Mouse (Mus musculus): ENCODE results near the gene 1810049J17Rik. TPM values are rescaled to one million over a fixed set of nuclear protein-coding genes. Genes with fewer than 3 reads are reported as not detected.

The 1810049J17Rik gene
- polyA plus RNA-seq, 1 experiment from 2014 or later, result 2.0 TPM

- Histone ChIP-seq H3K4me1 (peaks cover 4% of the 10 kb centered on the region), H3K4me3 (no peak overlapping the region), H3K4me2 (replicated peaks) (no peak overlapping the region), H3K36me3 (peaks cover 15% of the 10 kb centered on the region), H3K27ac (0 out of 2 replicates have a peak overlapping the region, but pooled peaks have one; percentile 65), H3K9ac (no peak overlapping the region), H3K9me3 (no peaks in the 10 kb centered on the region), H3K27me3 (no peaks in the 10 kb centered on the region)
- no peak for ATAC-seq (ENCODE audit: insufficient number of reproducible peaks, insufficient read depth, low FRiP score, low TSS enrichment)
- WGBS, result 73% methylated on average over 5 of the region's 5 CpGs
These were observed 19.1 kb upstream of the 1810049J17Rik start for GRCm38 (mm10) chr15:12340536-12341400.

DNA sequence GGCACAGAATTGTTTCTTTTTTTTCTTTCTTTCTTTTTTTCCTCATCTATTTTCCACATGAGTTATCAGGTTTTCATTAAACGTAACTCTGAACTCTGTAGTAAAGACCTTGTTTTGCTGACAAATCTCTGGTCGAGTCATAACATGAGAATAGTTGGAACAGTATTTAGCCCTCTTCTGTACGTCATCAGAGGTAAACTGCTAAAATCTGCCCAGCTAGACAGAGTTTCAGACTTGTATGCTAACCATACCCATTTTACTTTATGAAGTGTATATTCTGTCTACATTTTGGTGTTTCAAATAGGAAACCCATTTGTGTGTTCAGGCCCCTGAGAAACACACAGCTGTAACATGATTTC lies 16.1 kb upstream of the 1810049J17Rik start:
- Histone ChIP-seq H3K4me2 (replicated peaks) (no peak overlapping the region), H3K27me3 (no peaks in the 10 kb centered on the region), H3K27ac (no peak overlapping the region), H3K4me3 (no peak overlapping the region), H3K4me1 (peaks cover 4% of the 10 kb centered on the region), H3K9ac (no peak overlapping the region), H3K36me3 (0 out of 2 replicates have a peak, but pooled peaks cover under 1% of the 10 kb centered on the region), H3K9me3 (no peaks in the 10 kb centered on the region)
- ATAC-seq (ENCODE audit: insufficient number of reproducible peaks, insufficient read depth, low FRiP score, low TSS enrichment), result no peak
- WGBS, result 71% methylated on average over 3 of the region's 3 CpGs

- 90% methylated on average over 4 of the region's 4 CpGs for WGBS
These were observed 15.5 kb upstream of the 1810049J17Rik start for GRCm38 (mm10) chr15:12337030-12337778.

GRCm38 (mm10) chr15:12334381-12334780 lies 12.7 kb upstream of the 1810049J17Rik start:
- WGBS, result 82% methylated on average over 4 of the region's 4 CpGs
- Histone ChIP-seq H3K36me3 (no peaks in the 10 kb centered on the region), H3K9ac (no peak overlapping the region), H3K4me3 (no peak overlapping the region), H3K27me3 (no peaks in the 10 kb centered on the region), H3K4me2 (replicated peaks) (no peak overlapping the region), H3K27ac (no peak overlapping the region), H3K4me1 (peaks cover 9% of the 10 kb centered on the region; the same call in 1 of the 2 replicates), H3K9me3 (no peaks in the 10 kb centered on the region)
- ATAC-seq (ENCODE audit: insufficient number of reproducible peaks, insufficient read depth, low FRiP score, low TSS enrichment), result no peak

More at GRCm38 (mm10) chr15:12337030-12337778, 15.5 kb upstream of the 1810049J17Rik start:
- H3K27me3 ChIP-seq, result no peaks in the 10 kb centered on the region
- H3K9me3 ChIP-seq, result no peaks in the 10 kb centered on the region
- ATAC-seq (ENCODE audit: insufficient number of reproducible peaks, insufficient read depth, low FRiP score, low TSS enrichment), result no peak
- peaks cover 4% of the 10 kb centered on the region for H3K4me1 ChIP-seq
- no peak overlapping the region for H3K27ac ChIP-seq
- no peak overlapping the region for H3K9ac ChIP-seq
- H3K4me3 ChIP-seq, result no peak overlapping the region
- no peaks in the 10 kb centered on the region for H3K36me3 ChIP-seq
- no peak overlapping the region for H3K4me2 ChIP-seq (replicated peaks)

GRCm38 (mm10) chr15:12331300-12331699 lies 9.6 kb upstream of the 1810049J17Rik start:
- H3K36me3 ChIP-seq, result no peaks in the 10 kb centered on the region
- no peaks in the 10 kb centered on the region for H3K27me3 ChIP-seq
- H3K4me1 ChIP-seq, result peaks cover 9% of the 10 kb centered on the region; the same call in 1 of the 2 replicates
- H3K4me3 ChIP-seq, result no peak overlapping the region
- no peak overlapping the region for H3K9ac ChIP-seq
- no peak for ATAC-seq (ENCODE audit: insufficient number of reproducible peaks, insufficient read depth, low FRiP score, low TSS enrichment)
- no peak overlapping the region for H3K27ac ChIP-seq
- H3K9me3 ChIP-seq, result no peaks in the 10 kb centered on the region
- 74% methylated on average over 1 of the region's 1 CpGs for WGBS
- no peak overlapping the region for H3K4me2 ChIP-seq (replicated peaks)

DNA sequence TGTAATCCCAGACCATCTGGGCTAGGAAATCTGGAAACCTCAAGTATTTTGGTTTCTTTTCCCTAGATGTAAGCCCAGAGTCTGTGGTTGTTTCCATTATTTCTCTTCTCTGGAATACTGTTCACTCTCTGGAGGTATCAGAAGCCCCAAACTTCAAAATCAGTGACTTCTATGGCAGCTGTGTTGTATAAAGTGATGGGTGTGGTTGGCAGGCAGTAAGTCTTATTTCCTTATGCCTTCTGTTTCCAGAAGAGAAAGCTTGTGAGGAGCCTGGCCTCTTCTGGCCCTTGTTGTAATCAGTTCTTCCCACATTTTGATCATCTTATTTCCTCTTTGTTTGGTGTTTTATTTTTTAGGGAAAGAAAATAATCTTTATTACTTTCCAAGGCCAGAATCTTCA lies 9.2 kb upstream of the 1810049J17Rik start:
- no peaks in the 10 kb centered on the region for H3K36me3 ChIP-seq
- 0 out of 2 replicates have a peak overlapping the region, but pooled peaks have one; percentile 6 for H3K27ac ChIP-seq
- peaks cover 9% of the 10 kb centered on the region; the same call in 1 of the 2 replicates for H3K4me1 ChIP-seq
- no peak overlapping the region for H3K4me2 ChIP-seq (replicated peaks)
- no peak overlapping the region for H3K4me3 ChIP-seq
- H3K9ac ChIP-seq, result no peak overlapping the region
- H3K9me3 ChIP-seq, result no peaks in the 10 kb centered on the region
- ATAC-seq (ENCODE audit: insufficient number of reproducible peaks, insufficient read depth, low FRiP score, low TSS enrichment), result no peak
- no peaks in the 10 kb centered on the region for H3K27me3 ChIP-seq

GRCm38 (mm10) chr15:12330389-12330788 lies 8.7 kb upstream of the 1810049J17Rik start:
- no peak overlapping the region for H3K4me2 ChIP-seq (replicated peaks)
- H3K9ac ChIP-seq, result no peak overlapping the region
- 85% methylated on average over 3 of the region's 3 CpGs for WGBS
- no peaks in the 10 kb centered on the region for H3K9me3 ChIP-seq
- ATAC-seq (ENCODE audit: insufficient number of reproducible peaks, insufficient read depth, low FRiP score, low TSS enrichment), result no peak
- H3K4me3 ChIP-seq, result no peak overlapping the region
- 0 out of 2 replicates have a peak overlapping the region, but pooled peaks have one; percentile 6 for H3K27ac ChIP-seq
- peaks cover 9% of the 10 kb centered on the region; the same call in 1 of the 2 replicates for H3K4me1 ChIP-seq
- no peaks in the 10 kb centered on the region for H3K36me3 ChIP-seq
- no peaks in the 10 kb centered on the region for H3K27me3 ChIP-seq

DNA sequence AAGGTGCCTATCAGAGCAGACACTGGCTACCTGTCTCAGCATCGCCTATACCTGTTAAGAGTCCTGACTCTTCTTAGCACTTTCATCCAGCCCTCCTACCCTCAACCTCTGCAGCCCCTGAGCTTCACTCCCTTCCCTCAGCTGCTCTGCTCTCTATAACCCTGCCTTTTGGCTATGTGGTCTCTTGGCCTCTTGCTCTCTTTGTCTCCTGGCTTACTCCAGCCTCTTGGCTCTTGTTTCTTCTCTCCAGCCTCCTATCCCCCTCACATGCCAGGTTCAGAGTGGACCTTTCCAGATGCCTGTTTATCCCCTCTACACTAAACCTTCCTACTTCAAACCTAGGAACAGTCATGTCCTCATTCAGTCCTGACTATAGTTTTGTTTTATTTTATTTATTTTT lies 2.6 kb upstream of the 1810049J17Rik start:
- Histone ChIP-seq H3K4me2 (replicated peaks) (peak overlapping the region; percentile 17; the same call in 1 of the 2 replicates), H3K27ac (no peak overlapping the region), H3K27me3 (peaks cover 3% of the 10 kb centered on the region; the same call in 1 of the 2 replicates), H3K4me1 (peaks cover 9% of the 10 kb centered on the region), H3K9ac (no peak overlapping the region), H3K9me3 (no peaks in the 10 kb centered on the region), H3K36me3 (no peaks in the 10 kb centered on the region), H3K4me3 (no peak overlapping the region)
- no peak for ATAC-seq (ENCODE audit: insufficient number of reproducible peaks, insufficient read depth, low FRiP score, low TSS enrichment)
- WGBS, result 85% methylated on average over 1 of the region's 1 CpGs

DNA sequence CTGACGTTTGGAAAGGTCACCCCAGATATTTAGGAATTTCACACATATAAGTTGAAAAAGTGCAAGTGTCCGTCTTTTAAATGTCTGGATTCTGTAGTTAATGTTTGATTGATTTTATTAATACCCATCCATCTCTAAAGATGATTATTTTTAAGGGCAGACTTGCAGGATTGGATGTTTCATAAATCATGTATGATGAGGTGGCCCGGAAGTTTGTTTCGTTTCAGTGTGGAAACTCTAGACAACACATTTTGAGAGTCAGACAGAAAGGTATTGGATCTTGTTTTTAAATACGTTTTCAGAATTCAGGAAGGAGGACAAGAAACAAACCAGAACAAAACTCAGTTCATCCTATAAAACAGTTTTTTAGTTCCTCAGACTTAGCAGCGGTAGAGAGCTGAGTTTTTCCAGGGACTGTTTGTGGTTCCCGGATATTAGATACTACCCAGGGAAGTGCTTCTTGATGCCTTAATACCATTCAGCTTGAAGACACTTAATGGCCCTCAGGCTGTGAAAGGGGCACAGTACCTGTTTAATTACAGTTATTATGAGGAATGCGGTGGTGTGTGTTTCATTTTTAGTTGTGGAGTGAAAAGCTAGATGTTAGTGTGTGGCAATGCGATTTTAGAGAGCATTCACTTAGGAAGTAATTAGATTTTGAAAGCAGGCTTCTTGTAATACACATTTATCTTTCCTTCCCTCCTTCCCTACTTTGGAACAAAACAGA lies 1.1 kb upstream of the 1810049J17Rik start:
- 12% methylated on average over 9 of the region's 9 CpGs for WGBS
- no peak overlapping the region for H3K27ac ChIP-seq

DNA sequence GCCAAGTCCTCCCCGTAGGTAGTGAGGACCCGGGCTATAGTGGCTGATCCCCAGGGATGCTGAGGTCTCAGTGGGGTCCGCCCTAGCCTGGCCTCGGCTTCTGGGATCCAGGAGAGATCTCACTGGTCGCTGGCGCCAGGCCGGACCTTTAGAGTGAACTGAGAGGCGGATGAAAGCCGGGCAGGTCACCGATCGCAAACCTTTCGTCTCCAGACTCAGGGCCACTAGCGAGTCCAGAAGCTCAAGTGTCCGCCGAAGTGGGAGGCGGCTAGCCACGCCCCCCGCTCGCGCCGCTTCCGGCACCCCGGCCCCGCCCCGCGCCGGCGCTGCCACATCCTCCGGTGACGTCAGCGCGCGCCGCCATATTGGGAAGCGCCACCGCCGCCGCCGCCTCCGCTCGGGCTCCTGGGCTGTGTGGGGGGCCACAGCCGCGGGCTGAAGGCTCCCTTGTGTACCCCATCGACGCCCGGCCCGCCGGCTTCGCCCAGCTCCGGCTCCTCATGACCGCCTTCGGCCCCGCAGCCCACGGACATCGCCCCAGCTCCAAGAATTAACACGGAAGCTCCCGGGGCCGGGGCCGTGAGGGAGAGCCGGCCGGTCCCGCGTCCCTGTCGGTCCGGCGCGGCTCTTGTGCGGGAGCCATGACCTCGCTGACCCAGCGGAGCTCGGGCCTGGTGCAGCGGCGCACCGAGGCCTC lies 460 bp downstream of the 1810049J17Rik start, which contains the start of gene Golph3:
Golph3 (plus strand) TSS at position 360 of the 697 bp plus-strand sequence.
- peak; percentile 87 for ATAC-seq (ENCODE audit: insufficient number of reproducible peaks, insufficient read depth, low FRiP score, low TSS enrichment)
- H3K27ac ChIP-seq, result peak within 1 kb of the TSS; percentile 89
- H3K4me2 ChIP-seq (replicated peaks), result peak within 1 kb of the TSS; percentile 75
- H3K9me3 ChIP-seq, result no peaks in the 10 kb centered on the region
- WGBS, result under 1% methylated on average over 74 of the region's 74 CpGs
- H3K27me3 ChIP-seq, result peaks cover 3% of the 10 kb centered on the region; the same call in 1 of the 2 replicates
- no peaks in the 10 kb centered on the region for H3K36me3 ChIP-seq
- H3K4me1 ChIP-seq, result peaks cover 9% of the 10 kb centered on the region
- peak within 1 kb of the TSS; percentile 97 for H3K4me3 ChIP-seq
- peak within 1 kb of the TSS; percentile 99 for H3K9ac ChIP-seq

More for the DNA sequence above, 1.1 kb upstream of the 1810049J17Rik start:
- Histone ChIP-seq H3K4me3 (peak overlapping the region; percentile 97), H3K4me1 (peaks cover 9% of the 10 kb centered on the region), H3K27me3 (peaks cover 3% of the 10 kb centered on the region; the same call in 1 of the 2 replicates), H3K9me3 (no peaks in the 10 kb centered on the region), H3K4me2 (replicated peaks) (peak overlapping the region; percentile 75), H3K9ac (peak overlapping the region; percentile 99; the same call in 1 of the 2 replicates), H3K36me3 (no peaks in the 10 kb centered on the region)
- ATAC-seq (ENCODE audit: insufficient number of reproducible peaks, insufficient read depth, low FRiP score, low TSS enrichment), result no peak

All from embryonic facial prominence, embryonic 12.5 days (tissue).